Mouse (Mus musculus) layer of hippocampus, adult 9-11 months (tissue): ENCODE measurements at regions not wholly inside any gene's neighbourhood (a gene's known extent, or its start where the extent isn't known, plus 50 kb on each side); places are given as distances from the start of the nearest gene placed in this dataset.

ENCODE experiments used
- DNase-seq: peaks from one replicate; pipeline ENCODE4 v3.0.0; 2022

- DNase-seq, result no peak
These were observed 88.6 kb upstream of the Fam189a1 start for GRCm38 (mm10) chr7:65244936-65245335.

DNA sequence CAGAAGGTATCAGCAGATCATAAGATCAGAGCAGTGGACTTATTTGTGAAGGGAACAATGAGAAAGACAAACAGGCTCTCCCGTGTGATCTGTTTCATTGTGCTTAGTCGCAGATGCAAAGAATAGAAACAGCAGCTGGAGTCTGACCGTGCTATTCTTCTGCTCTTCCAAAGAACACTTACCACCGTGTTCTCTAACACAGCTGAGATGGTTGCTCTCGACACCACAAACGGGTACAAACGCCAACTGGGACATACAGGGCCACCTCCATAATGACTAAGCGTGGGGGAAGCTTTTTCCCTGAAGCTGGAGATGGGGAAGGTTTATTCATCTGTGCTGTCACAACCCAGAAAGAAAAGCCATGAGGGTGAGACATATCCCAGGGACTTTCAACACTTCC, 84.8 kb upstream of the Fam189a1 start:
- DNase-seq, result peak; percentile 53

DNA sequence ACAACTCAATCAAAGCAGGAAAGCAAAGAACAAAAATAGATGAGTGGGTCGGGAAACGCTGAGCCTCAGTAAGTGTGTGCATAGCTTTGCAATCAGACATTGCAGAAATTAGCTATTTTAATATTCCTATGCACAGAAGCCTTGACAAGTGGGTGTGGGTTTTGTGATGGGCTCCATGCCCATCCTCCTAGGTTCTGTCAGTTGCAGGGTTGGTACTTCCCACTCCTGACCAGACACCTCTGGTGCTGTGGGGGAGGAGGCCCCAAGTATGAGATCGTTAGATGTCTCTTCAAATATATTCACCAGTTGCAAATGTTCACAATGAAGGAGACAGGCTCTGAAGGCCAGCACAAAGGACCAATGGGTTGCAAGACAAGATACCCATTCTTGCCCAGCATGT, 79.3 kb upstream of the Fam189a1 start:
- DNase-seq, result peak; percentile 64

GRCm38 (mm10) chr7:65233681-65234080, 77.3 kb upstream of the Fam189a1 start:
- no peak for DNase-seq

DNA sequence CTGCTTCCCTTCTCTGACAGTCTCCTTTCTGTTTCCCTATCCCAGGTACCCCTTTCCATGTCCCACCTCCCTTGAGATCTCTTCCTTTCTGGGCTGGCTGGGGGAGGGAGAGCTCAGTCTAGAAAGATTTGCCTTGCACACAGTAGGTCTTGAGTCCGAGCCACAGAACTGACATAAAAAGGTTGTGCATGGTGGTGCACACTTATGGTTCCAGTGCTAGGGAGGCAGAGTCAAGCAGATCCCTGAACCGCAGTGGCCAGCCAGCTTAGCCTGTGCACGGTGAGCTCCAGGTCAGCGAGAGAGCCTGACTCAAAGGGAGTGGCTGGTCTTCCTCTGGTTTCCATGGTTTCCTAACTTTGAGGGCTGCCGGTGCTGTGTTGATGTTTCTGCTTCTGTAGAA, 72.9 kb upstream of the Fam189a1 start:
- DNase-seq, result no peak

- no peak for DNase-seq
These were observed 69.8 kb upstream of the Fam189a1 start for GRCm38 (mm10) chr7:65226218-65226617.

- no peak for DNase-seq
These were observed 57.0 kb upstream of the Fam189a1 start for GRCm38 (mm10) chr7:65213216-65213925.

- no peak for DNase-seq
These were observed 50.9 kb upstream of the Fam189a1 start for GRCm38 (mm10) chr7:65207240-65207639.
